Mouse (Mus musculus) olfactory bulb, adult 2 months (tissue): ENCODE measurements at regions not wholly inside any gene's neighbourhood (a gene's known extent, or its start where the extent isn't known, plus 50 kb on each side); places are given as distances from the start of the nearest gene placed in this dataset.

ENCODE experiments used
- H3K27ac ChIP-seq: fragments of 200-500 bp; 2 replicates; pipeline ENCODE4 v1.5.1; 2012; ENCODE audit warnings: low read depth, low read length; ENCODE audit not compliant: insufficient read depth
- H3K4me1 ChIP-seq: fragments of 200-500 bp; 2 replicates; pipeline ENCODE4 v1.6.1; 2012; ENCODE audit warnings: low read length; ENCODE audit not compliant: control insufficient read depth, insufficient read depth
- H3K4me3 ChIP-seq: fragments of 200-500 bp; 2 replicates; pipeline ENCODE4 v1.5.1; 2012; ENCODE audit warnings: mild to moderate bottlenecking, low read depth, low read length, moderate library complexity; ENCODE audit not compliant: insufficient read depth
- CTCF ChIP-seq: fragments of 200-500 bp; IDR thresholded peaks from 2 replicates; pipeline ENCODE4 v1.5.1; 2012; ENCODE audit warnings: low read depth, mild to moderate bottlenecking, low read length, moderate library complexity; ENCODE audit not compliant: insufficient read depth
- POLR2A ChIP-seq: fragments of 200-500 bp; IDR thresholded peaks from 2 replicates; pipeline ENCODE4 v1.6.1; 2012; ENCODE audit warnings: mild to moderate bottlenecking, low read depth, low read length, moderate library complexity; ENCODE audit not compliant: insufficient read depth
- WGBS: fragments of 180-500 bp; shearing (Covaris S2); methylation state at CpG from one replicate; pipeline ENCODE4 v1.1.7; 2018; 5-methylcytosine and 5-hydroxymethylcytosine counted together

- WGBS = 62% methylated on average over 4 of the region's 4 CpGs
- H3K4me1 ChIP-seq = no peaks in the 10 kb centered on the region
- H3K4me3 ChIP-seq = no peak overlapping the region
- TF ChIP-seq CTCF (no peak), POLR2A (no peak)
- no peak overlapping the region for H3K27ac ChIP-seq
These were observed 101.9 kb upstream of the Marcks start for GRCm38 (mm10) chr10:37240634-37241033.

- Histone ChIP-seq H3K4me3 (no peak overlapping the region), H3K4me1 (no peaks in the 10 kb centered on the region), H3K27ac (no peak overlapping the region)
- no peak for TF ChIP-seq CTCF
- no peak for TF ChIP-seq POLR2A
- 80% methylated on average over 3 of the region's 3 CpGs for WGBS
These were observed 101.5 kb upstream of the Marcks start for GRCm38 (mm10) chr10:37240201-37240600.

GRCm38 (mm10) chr10:37236001-37236822 lies 97.5 kb upstream of the Marcks start:
- 90% methylated on average over 4 of the region's 4 CpGs for WGBS
- H3K4me3 ChIP-seq = no peak overlapping the region
- no peaks in the 10 kb centered on the region for H3K4me1 ChIP-seq
- TF ChIP-seq POLR2A (no peak), CTCF (no peak)
- H3K27ac ChIP-seq = no peak overlapping the region

- WGBS = 30% methylated on average over 11 of the region's 12 CpGs
- Histone ChIP-seq H3K27ac (no peak overlapping the region), H3K4me3 (no peak overlapping the region), H3K4me1 (no peaks in the 10 kb centered on the region)
- TF ChIP-seq CTCF (no peak), POLR2A (no peak)
These were observed 93.3 kb upstream of the Marcks start for GRCm38 (mm10) chr10:37231936-37232556.

- WGBS = 93% methylated on average over 6 of the region's 6 CpGs
- TF ChIP-seq POLR2A (no peak), CTCF (no peak)
- H3K4me1 ChIP-seq = no peaks in the 10 kb centered on the region
- no peak overlapping the region for H3K27ac ChIP-seq
- no peak overlapping the region for H3K4me3 ChIP-seq
These were observed 92.4 kb upstream of the Marcks start for GRCm38 (mm10) chr10:37231159-37231558.

GRCm38 (mm10) chr10:37227889-37228288 lies 89.2 kb upstream of the Marcks start:
- H3K4me1 ChIP-seq = no peaks in the 10 kb centered on the region
- no peak overlapping the region for H3K27ac ChIP-seq
- H3K4me3 ChIP-seq = no peak overlapping the region
- no peak for TF ChIP-seq CTCF
- TF ChIP-seq POLR2A = no peak
- WGBS = 81% methylated on average over 3 of the region's 3 CpGs

- no peak overlapping the region for H3K4me3 ChIP-seq
- WGBS = 92% methylated on average over 6 of the region's 6 CpGs
- H3K4me1 ChIP-seq = no peaks in the 10 kb centered on the region
- TF ChIP-seq POLR2A = no peak
- no peak for TF ChIP-seq CTCF
- no peak overlapping the region for H3K27ac ChIP-seq
These were observed 83.0 kb upstream of the Marcks start for GRCm38 (mm10) chr10:37221730-37222129.

- TF ChIP-seq POLR2A = no peak
- no peak for TF ChIP-seq CTCF
- H3K4me1 ChIP-seq = no peaks in the 10 kb centered on the region
- WGBS = 86% methylated on average over 3 of the region's 3 CpGs
- H3K4me3 ChIP-seq = no peak overlapping the region
- no peak overlapping the region for H3K27ac ChIP-seq
These were observed 81.7 kb upstream of the Marcks start for GRCm38 (mm10) chr10:37220434-37220833.

GRCm38 (mm10) chr10:37219936-37220335 lies 81.2 kb upstream of the Marcks start:
- H3K4me3 ChIP-seq = no peak overlapping the region
- TF ChIP-seq CTCF (no peak), POLR2A (no peak)
- no peaks in the 10 kb centered on the region for H3K4me1 ChIP-seq
- no peak overlapping the region for H3K27ac ChIP-seq
- 93% methylated on average over 4 of the region's 4 CpGs for WGBS

GRCm38 (mm10) chr10:37219381-37219780 lies 80.7 kb upstream of the Marcks start:
- TF ChIP-seq POLR2A = no peak
- TF ChIP-seq CTCF = no peak
- Histone ChIP-seq H3K4me3 (no peak overlapping the region), H3K27ac (no peak overlapping the region), H3K4me1 (no peaks in the 10 kb centered on the region)
- 95% methylated on average over 1 of the region's 1 CpGs for WGBS
